Mouse (Mus musculus) limb, embryonic 14.5 days (tissue): ENCODE data around the gene Nsmce1. TPM values are rescaled to one million over a fixed set of nuclear protein-coding genes. Genes with fewer than 3 reads are reported as not detected.

ENCODE experiments used
- ATAC-seq: fragments of 200-750 bp; cut with Nextera tagmentation; 2 replicates; pipeline ENCODE4 v1.8.0; 2017; ENCODE audit warnings: low read depth, moderate number of reproducible peaks, moderate TSS enrichment; ENCODE audit not compliant: low FRiP score
- DNase-seq: peaks from one replicate; pipeline ENCODE4 v3.0.0-alpha.2; 2015; ENCODE audit warnings: low spot score
- H3K27ac ChIP-seq: fragments of 300-500 bp; sonication (generic); replicated peaks from 2 replicates; pipeline ENCODE4 v1.5.1; 2014; ENCODE audit warnings: low read depth, mild to moderate bottlenecking, low read length, moderate library complexity, mixed read lengths
- H3K27me3 ChIP-seq: fragments of 300-500 bp; sonication (generic); 2 replicates; pipeline ENCODE4 v1.6.1; 2014; ENCODE audit warnings: low read length, mixed read lengths; ENCODE audit not compliant: control insufficient read depth, insufficient read depth
- H3K36me3 ChIP-seq: fragments of 300-500 bp; sonication (generic); 2 replicates; pipeline ENCODE4 v1.6.1; 2014; ENCODE audit warnings: mild to moderate bottlenecking, low read length, moderate library complexity, mixed read lengths; ENCODE audit not compliant: control insufficient read depth, insufficient read depth
- H3K4me1 ChIP-seq: fragments of 300-500 bp; sonication (generic); 2 replicates; pipeline ENCODE4 v1.6.1; 2014; ENCODE audit warnings: antibody characterized with exemption, low read length, mixed read lengths; ENCODE audit not compliant: control insufficient read depth, insufficient read depth
- H3K4me2 ChIP-seq: fragments of 300-500 bp; sonication (generic); replicated peaks from 2 replicates; pipeline ENCODE4 v1.6.1; 2014; ENCODE audit warnings: low read depth, mild to moderate bottlenecking, low read length, moderate library complexity; ENCODE audit not compliant: severe bottlenecking
- H3K4me3 ChIP-seq: fragments of 300-500 bp; sonication (generic); replicated peaks from 2 replicates; pipeline ENCODE4 v1.5.1; 2014; ENCODE audit warnings: low read length
- H3K9ac ChIP-seq: fragments of 300-500 bp; sonication (generic); 2 replicates; pipeline ENCODE4 v1.6.1; 2014; ENCODE audit warnings: mild to moderate bottlenecking, low read depth, low read length, moderate library complexity; ENCODE audit not compliant: severe bottlenecking
- H3K9me3 ChIP-seq: fragments of 300-500 bp; sonication (generic); 2 replicates; pipeline ENCODE4 v1.6.1; 2016; ENCODE audit warnings: low read length; ENCODE audit not compliant: control insufficient read depth
- POLR2A ChIP-seq: fragments of 200-500 bp; IDR thresholded peaks from 2 replicates; pipeline ENCODE4 v1.8.0; 2012; ENCODE audit warnings: inconsistent platforms, mild to moderate bottlenecking, moderate library complexity, borderline replicate concordance; ENCODE audit not compliant: insufficient read depth, insufficient read length; ENCODE audit errors: extremely low read depth
- WGBS: fragments of 180-500 bp; shearing (Covaris S2); extraction: QIAGEN DNeasy Blood & Tissue Kit; methylation state at CpG from one replicate; pipeline ENCODE4 v1.1.7; 2014; 5-methylcytosine and 5-hydroxymethylcytosine counted together
- polyA plus RNA-seq, 2 experiments: library from polyadenylated mRNA; depleted of rRNA in 1 of 2; stranded (reverse) in 1 of 2; unstranded in 1 of 2; fragments of >200 nt; fragmentation: Nextera tagmentation in 1 of 2; extraction: Ambion mirVana in 1 of 2; gene quantifications; 2 replicates each; pipeline versions ENCODE4 v1.2.1 to v1.2.3; 2012 to 2014

Nsmce1 gene
- polyA plus RNA-seq, 2 experiments = 67.2 to 121 TPM

DNA sequence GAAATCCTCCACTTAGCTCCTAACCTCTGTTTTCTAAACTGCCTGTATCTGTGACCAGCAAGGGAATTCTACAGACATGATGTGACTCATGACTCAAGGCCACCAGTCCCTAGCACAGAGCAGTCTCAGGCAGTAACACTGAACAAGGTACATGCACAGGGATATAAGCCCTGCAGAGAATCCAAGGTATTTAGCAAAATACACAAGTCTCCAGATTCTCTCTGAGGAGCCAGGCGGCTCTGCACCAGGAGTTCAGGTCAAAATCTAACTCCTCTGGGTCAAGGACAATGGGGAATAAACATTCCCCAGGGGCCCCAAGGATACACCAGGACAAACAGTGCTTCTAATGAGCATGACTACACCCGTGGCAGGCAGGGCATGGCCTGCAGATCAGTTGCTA lies 8.5 kb downstream of the Nsmce1 start:
- Histone ChIP-seq H3K4me2 (no peak overlapping the region), H3K36me3 (peaks cover 65% of the 10 kb centered on the region), H3K27me3 (no peaks in the 10 kb centered on the region), H3K9me3 (no peaks in the 10 kb centered on the region), H3K4me3 (no peak overlapping the region), H3K4me1 (no peaks in the 10 kb centered on the region), H3K9ac (no peak overlapping the region), H3K27ac (no peak overlapping the region)
- no peak for ATAC-seq
- DNase-seq = no peak
- 79% methylated on average over 2 of the region's 2 CpGs for WGBS
- no peak for TF ChIP-seq POLR2A

DNA sequence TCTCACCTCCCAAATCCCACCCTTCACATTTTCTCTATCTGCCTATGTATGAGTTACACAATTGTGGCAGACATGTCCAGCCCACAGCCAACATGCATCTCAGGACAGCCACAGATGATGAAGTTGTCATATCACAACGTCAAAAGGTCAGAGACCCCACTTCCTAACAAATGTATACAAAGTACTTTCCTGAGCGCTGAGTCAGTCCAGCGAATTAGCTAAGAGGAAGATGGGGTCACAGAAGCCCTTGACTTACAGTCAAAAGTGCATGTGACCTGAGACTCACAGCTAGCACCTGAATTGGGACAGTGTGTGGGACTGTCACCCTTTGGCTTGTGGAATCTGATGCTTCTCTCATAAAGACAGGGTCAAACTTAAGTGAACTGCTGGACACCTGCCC lies 9.1 kb downstream of the Nsmce1 start:
- TF ChIP-seq POLR2A = no peak
- no peak overlapping the region for H3K27ac ChIP-seq
- no peaks in the 10 kb centered on the region for H3K27me3 ChIP-seq
- no peaks in the 10 kb centered on the region for H3K4me1 ChIP-seq
- no peak overlapping the region for H3K9ac ChIP-seq
- ATAC-seq = no peak
- H3K36me3 ChIP-seq = peaks cover 71% of the 10 kb centered on the region
- no peaks in the 10 kb centered on the region for H3K9me3 ChIP-seq
- H3K4me3 ChIP-seq = no peak overlapping the region
- WGBS = 85% methylated on average over 3 of the region's 3 CpGs
- DNase-seq = no peak
- no peak overlapping the region for H3K4me2 ChIP-seq

DNA sequence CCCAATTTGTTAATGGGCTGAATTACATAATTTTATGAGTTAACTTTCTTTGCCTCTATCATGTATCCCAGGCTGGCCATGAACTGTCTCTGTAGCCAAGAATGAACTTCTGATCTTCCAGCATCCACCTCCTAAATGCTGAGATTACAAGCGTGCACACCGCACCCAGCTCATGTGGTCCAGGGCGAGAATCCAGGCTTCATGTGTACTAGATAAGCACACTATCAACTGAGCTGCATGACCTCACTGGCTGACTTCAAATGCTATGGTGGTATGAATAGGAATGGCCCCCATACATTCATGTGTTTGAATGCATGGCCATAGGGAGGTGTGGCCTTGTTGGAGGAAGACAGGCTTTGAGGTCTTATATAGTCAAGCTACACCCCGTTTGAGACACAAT lies 10.9 kb downstream of the Nsmce1 start:
- no peaks in the 10 kb centered on the region for H3K27me3 ChIP-seq
- H3K9ac ChIP-seq = no peak overlapping the region
- TF ChIP-seq POLR2A = no peak
- no peak overlapping the region for H3K4me3 ChIP-seq
- ATAC-seq (no peak), DNase-seq (no peak)
- peaks cover 3% of the 10 kb centered on the region; the same call in 1 of the 2 replicates for H3K4me1 ChIP-seq
- no peak overlapping the region for H3K4me2 ChIP-seq
- no peak overlapping the region for H3K27ac ChIP-seq
- H3K9me3 ChIP-seq = no peaks in the 10 kb centered on the region
- 95% methylated on average over 4 of the region's 4 CpGs for WGBS
- H3K36me3 ChIP-seq = peaks cover 60% of the 10 kb centered on the region

DNA sequence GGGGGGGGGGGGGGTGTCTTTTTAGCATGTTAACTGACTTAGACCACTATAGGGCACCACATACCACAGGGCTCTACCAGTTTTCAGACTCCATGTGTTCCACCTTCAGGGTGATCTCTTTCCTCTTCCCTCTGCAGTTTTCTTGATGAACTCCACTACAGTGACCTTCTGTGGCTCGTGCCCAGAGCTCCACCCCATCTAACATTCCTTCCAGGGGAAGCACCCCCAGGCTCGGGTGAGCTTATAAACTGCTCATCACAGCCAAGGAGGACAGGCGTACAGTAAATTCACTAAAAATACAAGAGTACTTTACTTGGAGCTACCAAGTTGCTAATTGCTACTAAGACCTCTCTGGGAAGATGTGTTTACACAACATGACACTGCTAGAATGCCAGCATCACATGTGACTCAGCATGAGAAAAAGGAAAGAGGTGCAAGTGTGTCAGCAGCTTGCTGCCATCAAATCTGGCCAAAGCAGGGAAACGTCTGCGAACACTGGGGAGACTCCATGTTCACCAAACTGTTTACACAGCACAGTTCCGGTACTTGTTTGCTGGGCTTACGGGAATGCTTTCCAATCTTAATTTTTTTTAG lies 12.9 kb downstream of the Nsmce1 start:
- TF ChIP-seq POLR2A = no peak
- peaks cover 3% of the 10 kb centered on the region; the same call in 1 of the 2 replicates for H3K4me1 ChIP-seq
- no peak for DNase-seq
- H3K9ac ChIP-seq = no peak overlapping the region
- no peak overlapping the region for H3K27ac ChIP-seq
- no peaks in the 10 kb centered on the region for H3K9me3 ChIP-seq
- no peaks in the 10 kb centered on the region for H3K27me3 ChIP-seq
- ATAC-seq = no peak
- H3K36me3 ChIP-seq = peaks cover 41% of the 10 kb centered on the region
- 80% methylated on average over 7 of the region's 7 CpGs for WGBS
- H3K4me3 ChIP-seq = no peak overlapping the region
- no peak overlapping the region for H3K4me2 ChIP-seq

DNA sequence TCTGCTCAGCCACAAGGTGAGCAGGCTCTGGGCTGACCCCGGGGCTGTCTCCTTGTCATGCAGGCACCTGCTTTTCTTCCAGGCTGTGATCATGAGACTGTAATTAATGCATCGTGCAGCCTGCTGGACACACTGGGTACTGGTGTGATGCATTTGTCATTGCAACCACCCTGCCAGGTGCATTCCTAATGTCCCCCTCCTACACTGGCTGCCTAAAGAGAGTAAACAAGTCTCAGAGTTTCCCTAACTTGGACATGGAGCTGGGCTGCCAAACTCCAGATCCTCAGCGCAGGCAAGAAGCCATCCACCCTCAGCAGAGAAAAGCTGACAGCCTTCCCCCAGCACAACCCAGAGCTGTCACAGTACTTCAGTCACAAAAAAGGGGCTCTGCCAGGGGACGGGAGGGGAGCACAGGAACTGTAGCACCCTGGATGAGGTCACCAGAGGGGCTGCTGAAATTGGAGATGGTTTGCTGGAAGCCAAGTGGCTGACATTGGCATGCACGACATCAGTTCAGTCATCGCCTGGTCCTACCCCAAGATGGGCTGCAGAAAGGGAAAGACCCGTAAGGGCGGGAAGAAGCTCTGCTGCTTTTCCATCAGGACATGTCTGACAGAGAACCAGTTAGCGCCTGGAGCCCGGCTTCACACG lies 15.7 kb downstream of the Nsmce1 start:
- no peak overlapping the region for H3K4me2 ChIP-seq
- H3K27ac ChIP-seq = peak overlapping the region; percentile 55; the same call in 1 of the 2 replicates
- no peaks in the 10 kb centered on the region for H3K27me3 ChIP-seq
- peaks cover 11% of the 10 kb centered on the region for H3K4me1 ChIP-seq
- H3K36me3 ChIP-seq = peaks cover 34% of the 10 kb centered on the region
- H3K4me3 ChIP-seq = no peak overlapping the region
- H3K9ac ChIP-seq = no peak overlapping the region
- no peak for TF ChIP-seq POLR2A
- no peak for ATAC-seq
- DNase-seq = no peak
- H3K9me3 ChIP-seq = no peaks in the 10 kb centered on the region
- WGBS = 54% methylated on average over 10 of the region's 11 CpGs
